Mouse (Mus musculus) kidney, adult 8-10 months (tissue): Measurements from ENCODE around the gene Stim1.

Source experiments
- DNase-seq, 2 experiments: peaks; one replicate each; pipeline ENCODE4 v3.0.0; 2022

Gene Stim1

DNA sequence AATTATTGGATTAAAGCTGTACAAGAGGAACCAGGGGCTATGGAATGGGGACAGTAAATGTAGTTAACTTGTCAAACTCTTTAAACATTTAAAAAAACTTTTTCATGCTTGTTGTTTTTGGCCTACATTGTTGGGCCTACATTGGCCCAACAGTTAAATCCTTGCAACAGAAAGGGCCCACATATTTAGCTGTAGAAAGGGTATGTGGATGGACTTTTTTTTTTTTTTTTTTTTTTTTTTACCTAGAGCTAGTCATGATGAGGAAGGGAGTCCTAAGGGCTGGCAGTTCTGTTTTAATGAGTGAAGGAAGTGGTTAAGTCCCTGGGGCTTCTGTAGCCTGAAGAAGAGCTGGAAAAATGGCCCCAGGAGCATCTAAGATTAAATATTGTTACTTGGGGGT is 42.7 kb downstream of the Stim1 start:
- no peak for DNase-seq

- peak in 1 of 2 experiments; percentile 6 for DNase-seq
Observed at GRCm38 (mm10) chr7:102310821-102311220, 43.2 kb downstream of the Stim1 start.

- no peak for DNase-seq
Observed at GRCm38 (mm10) chr7:102312840-102313534, 45.4 kb downstream of the Stim1 start.

GRCm38 (mm10) chr7:102313535-102313863 is 45.9 kb downstream of the Stim1 start:
- DNase-seq: no peak

GRCm38 (mm10) chr7:102314107-102314506 is 46.5 kb downstream of the Stim1 start:
- DNase-seq: no peak

DNA sequence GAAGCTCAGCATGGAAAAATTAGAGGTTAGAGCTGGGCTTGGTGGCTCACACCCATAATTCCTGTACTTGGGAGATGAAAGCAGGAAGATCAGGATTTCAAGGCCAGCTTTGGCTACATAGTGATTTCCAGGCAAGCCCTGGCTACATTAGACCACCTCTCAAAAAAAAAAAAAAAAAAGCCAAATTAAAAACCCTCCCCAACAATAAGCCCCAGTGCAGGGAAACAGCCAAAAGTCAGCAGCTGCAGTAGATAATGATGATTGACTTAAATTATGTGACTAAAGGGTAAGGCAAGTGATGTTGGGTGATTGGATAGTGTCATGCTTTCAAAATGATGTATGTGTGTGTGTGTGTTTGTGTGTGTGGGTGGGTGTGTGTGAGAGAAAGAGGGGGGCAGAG is 47.3 kb downstream of the Stim1 start:
- no peak for DNase-seq

DNA sequence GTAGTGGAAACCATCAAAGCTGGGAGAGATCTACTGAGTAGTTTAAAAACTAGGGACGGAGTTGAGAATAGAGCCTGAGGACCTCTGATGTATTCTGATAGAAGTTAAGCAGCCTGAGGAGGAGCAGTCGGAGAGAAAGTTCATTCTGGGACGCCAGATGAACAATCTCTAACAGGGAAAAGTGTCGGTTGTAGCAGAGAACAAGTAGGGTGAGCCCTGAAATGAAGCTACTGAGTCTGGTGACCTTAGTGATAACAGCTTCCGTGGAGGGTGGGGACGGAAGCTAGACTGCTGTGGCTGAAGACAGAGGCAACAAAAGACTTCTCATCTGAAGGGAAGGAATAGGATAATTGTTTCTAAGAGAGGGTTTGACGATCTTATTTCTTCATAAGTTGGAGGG is 47.8 kb downstream of the Stim1 start:
- no peak for DNase-seq

GRCm38 (mm10) chr7:102317583-102318168 is 50.1 kb downstream of the Stim1 start:
- no peak for DNase-seq

- DNase-seq: no peak
Observed at GRCm38 (mm10) chr7:102322137-102322536, 54.5 kb downstream of the Stim1 start.

DNA sequence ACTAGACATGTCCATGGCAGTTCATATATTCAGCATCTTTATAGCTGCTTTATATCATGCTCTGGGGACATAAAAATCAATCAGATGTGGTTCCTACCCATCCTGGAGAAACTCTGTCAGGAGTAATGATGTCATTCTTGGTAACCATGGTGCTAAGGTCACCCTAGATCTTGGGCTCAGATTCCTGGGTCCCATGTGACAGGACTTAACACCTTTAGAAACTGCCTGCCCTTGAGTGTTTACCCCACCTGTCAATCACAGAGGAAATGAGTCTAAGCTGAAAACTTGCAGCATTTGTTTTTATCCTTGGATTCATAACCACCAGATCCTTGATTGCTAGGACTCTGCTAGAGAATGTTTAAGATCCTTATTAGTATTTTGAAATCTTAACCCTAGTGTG is 58.7 kb downstream of the Stim1 start:
- no peak for DNase-seq

GRCm38 (mm10) chr7:102330270-102330669 is 62.7 kb downstream of the Stim1 start:
- no peak for DNase-seq

- DNase-seq: no peak
Observed at GRCm38 (mm10) chr7:102331476-102331875, 63.9 kb downstream of the Stim1 start.

GRCm38 (mm10) chr7:102333741-102334140 is 66.1 kb downstream of the Stim1 start:
- no peak for DNase-seq

DNA sequence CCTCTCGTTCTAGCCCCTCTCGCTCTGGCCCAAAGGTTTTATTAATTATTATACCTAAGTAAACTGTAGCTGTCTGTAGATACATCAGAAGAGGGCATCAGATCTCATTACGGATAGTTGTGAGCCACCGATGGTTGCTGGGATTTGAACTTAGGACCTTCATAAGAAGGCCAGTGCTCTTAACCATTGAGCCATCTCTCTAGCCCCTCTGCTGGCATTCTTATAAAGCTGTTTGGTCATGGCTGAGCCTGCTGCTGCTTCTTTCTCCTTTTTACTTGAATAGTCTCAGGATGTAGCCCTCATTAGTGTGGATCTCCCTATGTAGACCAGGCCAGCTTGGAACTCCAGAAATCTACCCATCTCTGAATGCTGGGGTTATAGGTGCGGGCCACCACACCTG is 69.7 kb downstream of the Stim1 start:
- no peak for DNase-seq

- DNase-seq: peak; percentile 55 to 79
Observed at GRCm38 (mm10) chr7:102337898-102338297, 70.3 kb downstream of the Stim1 start.

DNA sequence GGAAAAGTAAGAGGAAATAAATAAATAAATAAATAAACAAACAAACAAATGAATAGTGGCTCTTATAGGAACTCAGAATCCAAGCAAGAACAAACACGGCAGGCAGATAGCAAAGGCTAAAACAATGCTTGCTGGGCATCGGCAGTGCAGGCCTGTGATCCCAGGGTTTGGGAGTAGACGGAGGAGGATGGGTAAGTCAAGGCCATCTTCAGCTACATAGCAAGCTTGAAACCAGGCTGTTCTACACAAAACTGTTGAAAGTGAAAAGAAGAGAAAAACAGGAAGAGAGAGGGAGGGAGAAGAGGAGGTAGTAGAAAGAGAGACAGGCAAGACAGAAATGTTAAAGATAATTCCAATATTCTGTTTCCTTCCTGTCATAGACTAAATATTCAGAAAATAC is 71.3 kb downstream of the Stim1 start:
- DNase-seq: no peak

DNA sequence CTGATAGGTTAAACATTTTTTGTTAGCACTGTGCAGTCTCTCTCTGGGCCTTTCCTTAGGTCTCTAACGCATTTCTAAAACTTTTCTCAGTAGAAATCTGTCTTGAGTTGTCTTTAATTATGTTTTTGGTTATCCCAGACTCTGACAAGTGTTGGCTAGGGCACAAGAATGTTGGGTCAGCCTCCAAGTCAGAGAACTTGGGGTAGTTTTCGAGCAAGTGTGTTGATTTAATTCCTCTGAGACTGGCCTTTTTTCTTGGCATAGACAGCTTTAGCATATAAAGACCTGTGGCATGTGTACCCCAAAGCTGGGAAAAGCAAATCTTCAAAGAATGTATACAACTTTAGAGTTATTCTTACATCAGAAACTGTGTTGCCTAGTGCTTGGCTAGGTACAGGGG is 78.3 kb downstream of the Stim1 start:
- peak in 1 of 2 experiments; percentile 25 for DNase-seq

DNA sequence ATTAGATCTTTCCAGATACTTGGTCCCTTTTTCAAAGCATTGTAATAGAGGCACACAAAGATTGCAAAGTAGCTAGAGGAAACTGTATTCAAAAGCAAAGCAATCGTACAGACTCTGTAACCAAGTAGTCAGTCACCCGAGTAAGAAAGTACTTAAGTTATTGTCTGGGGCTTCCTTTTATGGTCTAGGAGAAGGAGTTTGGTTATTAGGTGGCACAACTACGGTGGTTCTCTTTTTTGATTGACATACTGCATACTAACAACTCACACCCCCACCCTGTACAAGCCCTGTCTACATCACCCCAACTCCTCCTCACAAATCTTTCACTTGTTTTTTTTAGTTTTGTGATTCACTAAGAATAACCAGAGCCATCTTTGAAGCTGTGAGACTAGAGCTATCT is 79.7 kb downstream of the Stim1 start:
- no peak for DNase-seq

DNA sequence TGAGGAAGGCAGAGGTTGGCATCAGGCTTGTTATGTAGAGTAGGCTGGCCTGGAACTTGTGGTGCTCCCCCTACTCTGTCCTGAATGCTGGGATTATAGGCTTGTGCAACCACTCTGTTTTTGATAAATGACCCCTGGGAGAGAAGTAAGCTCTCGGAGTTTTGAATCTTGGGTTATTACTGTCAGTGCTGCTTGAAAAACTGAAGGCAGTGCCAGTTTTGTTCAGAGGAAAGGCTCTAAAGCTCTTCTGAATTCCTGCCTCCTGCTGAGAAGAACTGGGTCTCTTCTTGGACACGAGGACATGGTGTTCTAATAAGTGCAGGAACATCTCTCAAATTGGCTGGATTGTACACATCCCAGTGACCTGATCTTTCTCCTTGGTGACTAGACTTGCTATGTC is 81.1 kb downstream of the Stim1 start:
- no peak for DNase-seq

- peak; percentile 20 to 47 for DNase-seq
Observed at GRCm38 (mm10) chr7:102349236-102349635, 81.6 kb downstream of the Stim1 start.

DNA sequence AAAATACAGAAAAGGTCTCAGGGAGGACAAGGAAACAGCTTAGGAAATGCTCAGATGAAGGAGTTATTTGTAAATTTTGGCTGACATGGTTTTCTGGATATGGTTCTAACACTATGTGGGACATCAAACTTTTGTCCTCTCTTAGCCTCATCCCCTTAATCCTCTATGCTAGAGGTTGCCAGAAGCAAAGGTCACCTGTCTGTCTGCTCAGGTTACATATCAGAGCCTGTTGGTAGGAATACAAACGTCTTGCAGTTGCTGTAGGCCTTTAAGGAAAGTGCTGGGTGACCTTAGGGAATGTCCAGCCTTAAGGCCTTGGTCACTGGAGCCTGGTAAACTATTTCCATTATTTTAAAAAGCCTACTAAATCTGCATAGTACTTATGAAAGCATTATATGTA is 85.8 kb downstream of the Stim1 start:
- no peak for DNase-seq

DNA sequence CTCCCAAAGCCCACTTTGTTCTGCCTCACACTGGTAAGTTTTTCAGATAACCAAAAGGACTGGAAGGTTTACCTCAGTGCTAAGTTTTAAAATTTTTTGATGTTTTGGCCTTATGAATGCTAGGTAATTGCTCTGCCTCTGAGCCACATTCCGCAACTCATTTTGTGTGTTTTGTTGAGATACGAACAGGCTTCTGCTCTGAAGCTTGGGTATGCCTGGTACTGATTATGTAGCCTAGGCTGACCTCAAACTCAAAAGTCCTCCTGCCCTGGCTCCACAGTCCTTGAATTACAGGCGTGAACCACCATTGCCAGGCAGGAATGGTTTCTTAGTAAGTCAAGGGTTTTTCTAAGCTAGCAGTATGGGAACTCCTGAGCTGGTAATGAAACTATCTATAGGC is 90.5 kb downstream of the Stim1 start:
- no peak for DNase-seq

- DNase-seq: no peak
Observed at GRCm38 (mm10) chr7:102361297-102361696, 93.7 kb downstream of the Stim1 start.

DNA sequence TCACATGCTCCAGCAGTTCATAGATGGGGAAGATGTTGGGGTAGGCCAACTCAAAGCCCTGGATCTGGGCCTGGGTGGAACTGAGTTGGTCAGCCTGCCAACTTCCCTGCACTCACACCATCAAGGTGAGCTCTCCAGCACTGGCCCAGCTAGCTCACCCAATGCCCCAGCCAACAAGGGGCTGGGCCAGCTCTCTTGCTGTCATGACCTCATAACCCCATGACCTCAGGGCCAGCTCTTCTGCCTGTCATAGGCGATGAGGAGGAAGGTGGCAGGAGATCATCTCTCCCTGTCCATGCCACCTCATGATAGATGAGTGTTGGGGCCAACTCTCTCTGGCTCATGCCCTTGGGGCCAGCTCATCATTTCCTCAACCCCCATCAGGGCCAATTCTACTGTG is 96.2 kb downstream of the Stim1 start:
- no peak for DNase-seq

- no peak for DNase-seq
Observed at GRCm38 (mm10) chr7:102369661-102370060, 102.1 kb downstream of the Stim1 start.
